Mouse (Mus musculus): ENCODE measurements around the gene Snrpa1. TPM values are rescaled to one million over a fixed set of nuclear protein-coding genes. Genes with fewer than 3 reads are reported as not detected.

Snrpa1 gene
- polyA plus RNA-seq, 1 experiment from 2014 or later: 276 TPM

Other genes starting within 250 kb of the Snrpa1 start
- gene Pcsk6, start 197.3 kb upstream of the Snrpa1 start, polyA plus RNA-seq (2016; fragmentation: Nextera tagmentation; extraction: Ambion mirVana): 1.1 and 1.8 TPM in 2 replicates
- not detected in 2 replicates for gene Gm45213, start 15.4 kb upstream of the Snrpa1 start, polyA plus RNA-seq (2016; fragmentation: Nextera tagmentation; extraction: Ambion mirVana)
- 83.0 and 83.5 TPM in 2 replicates for gene Selenos, start 20.6 kb downstream of the Snrpa1 start, polyA plus RNA-seq (2016; fragmentation: Nextera tagmentation; extraction: Ambion mirVana)
- 12.9 and 14.8 TPM in 2 replicates for gene Chsy1, start 50.5 kb downstream of the Snrpa1 start, polyA plus RNA-seq (2016; fragmentation: Nextera tagmentation; extraction: Ambion mirVana)

All from limb, embryonic 10.5 days (tissue).